Mouse (Mus musculus) embryonic facial prominence, embryonic 11.5 days (tissue): Measurements from ENCODE around the gene Mgarp. TPM values are rescaled to one million over a fixed set of nuclear protein-coding genes. Genes with fewer than 3 reads are reported as not detected.
A peak's percentile ranks its signal among the peaks of the same experiment; 100 is the strongest.

ENCODE experiments used
- ATAC-seq: fragments of 200-750 bp; cut with Nextera tagmentation; replicated peaks from 2 replicates; pipeline ENCODE4 v1.8.0; 2017; ENCODE audit warnings: low read depth; ENCODE audit not compliant: insufficient number of reproducible peaks, low FRiP score, low TSS enrichment
- DNase-seq: peaks from one replicate; pipeline ENCODE4 v3.0.0-alpha.2; 2015; ENCODE audit warnings: low spot score
- H3K27ac ChIP-seq: fragments of 300-500 bp; sonication (generic); replicated peaks from 2 replicates; pipeline ENCODE4 v1.5.1; 2014; ENCODE audit warnings: mild to moderate bottlenecking, low read depth, low read length, control low read depth
- H3K27me3 ChIP-seq: fragments of 300-500 bp; sonication (generic); 2 replicates; pipeline ENCODE4 v1.6.1; 2014; ENCODE audit warnings: mild to moderate bottlenecking, low read length, moderate library complexity, mixed read lengths; ENCODE audit not compliant: control insufficient read depth, insufficient read depth
- H3K36me3 ChIP-seq: fragments of 300-500 bp; sonication (generic); replicated peaks from 2 replicates; pipeline ENCODE4 v1.6.1; 2014; ENCODE audit warnings: low read depth, mild to moderate bottlenecking, low read length, moderate library complexity, mixed read lengths; ENCODE audit not compliant: control insufficient read depth, insufficient read depth
- H3K4me1 ChIP-seq: fragments of 300-500 bp; sonication (generic); 2 replicates; pipeline ENCODE4 v1.6.1; 2014; ENCODE audit warnings: low read length, mixed read lengths; ENCODE audit not compliant: control insufficient read depth, insufficient read depth
- H3K4me2 ChIP-seq: fragments of 300-500 bp; sonication (generic); 2 replicates; pipeline ENCODE4 v1.6.1; 2014; ENCODE audit warnings: low read depth, mild to moderate bottlenecking, control low read depth, low read length, moderate library complexity
- H3K4me3 ChIP-seq: fragments of 300-500 bp; sonication (generic); 2 replicates; pipeline ENCODE4 v1.5.1; 2014; ENCODE audit warnings: low read depth, low read length, control low read depth
- H3K9ac ChIP-seq: fragments of 300-500 bp; sonication (generic); replicated peaks from 2 replicates; pipeline ENCODE4 v1.6.1; 2014; ENCODE audit warnings: mild to moderate bottlenecking, control low read depth, low read length
- H3K9me3 ChIP-seq: fragments of 300-500 bp; sonication (generic); replicated peaks from 2 replicates; pipeline ENCODE4 v1.6.1; 2016; ENCODE audit warnings: mild to moderate bottlenecking, low read length, inconsistent platforms, mixed read lengths; ENCODE audit not compliant: control insufficient read depth
- WGBS: fragments of 180-500 bp; shearing (Covaris S2); extraction: QIAGEN DNeasy Blood & Tissue Kit; methylation state at CpG from one replicate; pipeline ENCODE4 v1.1.7; 2014; 5-methylcytosine and 5-hydroxymethylcytosine counted together
- polyA plus RNA-seq: library from polyadenylated mRNA; unstranded; fragments of >200 nt; fragmentation: Nextera tagmentation; extraction: Ambion mirVana; gene quantifications from 2 replicates; pipeline ENCODE4 v1.2.1, GENCODE M21; 2014

The Mgarp gene
- polyA plus RNA-seq, 1 experiment from 2014 or later: 9.1 TPM

DNA sequence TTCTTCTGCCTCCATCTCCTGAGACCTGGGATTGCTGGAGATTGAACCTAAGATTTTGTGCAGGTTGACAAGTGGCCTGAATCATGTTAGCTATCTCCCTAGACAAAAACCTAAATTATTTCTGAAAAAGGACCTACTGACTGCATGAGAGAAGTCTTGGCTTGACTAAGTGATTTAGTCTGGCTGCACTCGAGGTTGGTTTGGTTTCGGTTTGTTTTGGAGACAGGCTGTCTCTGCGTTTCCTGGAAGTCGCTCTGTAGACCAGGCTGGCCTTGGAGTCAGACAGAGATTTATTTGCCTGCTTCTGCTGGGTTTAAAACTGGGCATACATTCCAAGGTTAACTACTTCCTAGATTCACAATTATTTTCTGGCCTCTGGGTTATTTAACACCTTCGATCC is 23.7 kb downstream of the Mgarp start:
- H3K4me1 ChIP-seq: no peaks in the 10 kb centered on the region
- H3K9ac ChIP-seq: no peak overlapping the region
- H3K4me2 ChIP-seq: no peak overlapping the region
- ATAC-seq (no peak), DNase-seq (no peak)
- no peaks in the 10 kb centered on the region for H3K36me3 ChIP-seq
- H3K4me3 ChIP-seq: no peak overlapping the region
- H3K27me3 ChIP-seq: no peaks in the 10 kb centered on the region
- no peaks in the 10 kb centered on the region for H3K9me3 ChIP-seq
- H3K27ac ChIP-seq: no peak overlapping the region
- 75% methylated on average over 5 of the region's 5 CpGs for WGBS

DNA sequence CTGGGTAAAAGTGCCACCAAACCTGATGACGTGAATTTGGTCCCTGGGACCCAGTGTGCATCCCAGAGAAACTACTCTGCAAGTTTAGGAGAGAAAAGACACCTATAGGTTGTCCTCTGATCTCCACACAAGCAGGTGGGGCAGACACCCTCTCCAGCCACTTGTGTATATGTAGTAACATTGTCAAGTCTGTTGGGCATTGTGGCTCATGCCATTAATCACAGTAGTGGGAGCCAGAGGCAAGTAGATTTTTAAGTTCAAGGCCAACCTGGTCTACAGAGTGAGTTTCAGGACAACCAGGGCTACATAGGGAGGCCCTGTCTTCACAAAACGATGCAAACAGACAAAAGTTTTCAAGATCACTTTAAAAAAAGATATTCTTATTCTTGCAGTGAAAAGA is 24.7 kb downstream of the Mgarp start:
- Histone ChIP-seq H3K27ac (no peak overlapping the region), H3K4me3 (no peak overlapping the region), H3K4me2 (no peak overlapping the region), H3K36me3 (no peaks in the 10 kb centered on the region), H3K9ac (no peak overlapping the region), H3K4me1 (no peaks in the 10 kb centered on the region), H3K9me3 (no peaks in the 10 kb centered on the region), H3K27me3 (no peaks in the 10 kb centered on the region)
- 68% methylated on average over 2 of the region's 2 CpGs for WGBS
- DNase-seq (no peak), ATAC-seq (no peak)

DNA sequence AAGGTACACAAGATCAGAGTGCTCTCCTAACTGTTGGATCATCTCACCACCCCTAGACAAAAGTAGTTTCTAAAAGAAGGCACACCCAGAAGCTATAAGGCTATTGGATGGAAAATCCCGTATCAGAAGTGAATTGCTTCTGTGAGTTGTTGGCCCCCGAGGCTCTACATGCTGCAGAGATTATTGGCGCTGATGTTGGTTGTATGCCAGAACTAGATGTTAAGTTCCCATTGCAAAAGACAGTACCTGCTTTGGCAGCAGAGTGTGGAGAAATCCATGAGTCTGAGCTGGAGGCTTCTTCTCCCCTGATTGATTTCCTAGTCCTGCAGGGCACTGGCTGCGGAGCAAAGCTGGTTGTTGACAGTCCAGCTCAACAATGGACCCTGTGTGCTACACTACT is 28.5 kb downstream of the Mgarp start:
- H3K27ac ChIP-seq: no peak overlapping the region
- H3K4me1 ChIP-seq: no peaks in the 10 kb centered on the region
- no peak overlapping the region for H3K9ac ChIP-seq
- H3K27me3 ChIP-seq: no peaks in the 10 kb centered on the region
- H3K9me3 ChIP-seq: no peaks in the 10 kb centered on the region
- no peak overlapping the region for H3K4me2 ChIP-seq
- DNase-seq: no peak
- no peak for ATAC-seq
- WGBS: 76% methylated on average over 4 of the region's 4 CpGs
- H3K4me3 ChIP-seq: no peak overlapping the region
- H3K36me3 ChIP-seq: no peaks in the 10 kb centered on the region

DNA sequence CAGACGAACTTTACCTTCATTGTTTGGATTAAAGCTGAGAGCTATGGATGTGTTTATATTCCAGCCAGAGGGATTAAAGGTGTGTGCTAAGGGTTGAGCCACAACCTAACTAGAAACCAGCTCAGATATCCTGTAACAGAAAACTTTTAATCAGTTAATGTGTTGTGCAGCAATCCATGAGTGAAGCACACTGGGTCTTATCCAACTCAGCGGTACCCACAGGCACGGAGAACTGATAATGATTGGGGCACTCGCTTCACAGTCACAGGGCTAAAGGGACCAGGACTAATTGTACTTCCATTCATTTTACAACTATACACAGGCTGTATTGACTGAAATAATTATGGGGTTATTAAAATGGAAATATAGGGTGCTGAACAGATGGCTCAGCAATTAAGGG is 29.6 kb downstream of the Mgarp start:
- no peak overlapping the region for H3K9ac ChIP-seq
- DNase-seq: no peak
- no peaks in the 10 kb centered on the region for H3K4me1 ChIP-seq
- H3K9me3 ChIP-seq: no peaks in the 10 kb centered on the region
- H3K4me3 ChIP-seq: no peak overlapping the region
- no peaks in the 10 kb centered on the region for H3K36me3 ChIP-seq
- no peaks in the 10 kb centered on the region for H3K27me3 ChIP-seq
- no peak for ATAC-seq
- no peak overlapping the region for H3K27ac ChIP-seq
- H3K4me2 ChIP-seq: no peak overlapping the region
- 61% methylated on average over 4 of the region's 4 CpGs for WGBS

DNA sequence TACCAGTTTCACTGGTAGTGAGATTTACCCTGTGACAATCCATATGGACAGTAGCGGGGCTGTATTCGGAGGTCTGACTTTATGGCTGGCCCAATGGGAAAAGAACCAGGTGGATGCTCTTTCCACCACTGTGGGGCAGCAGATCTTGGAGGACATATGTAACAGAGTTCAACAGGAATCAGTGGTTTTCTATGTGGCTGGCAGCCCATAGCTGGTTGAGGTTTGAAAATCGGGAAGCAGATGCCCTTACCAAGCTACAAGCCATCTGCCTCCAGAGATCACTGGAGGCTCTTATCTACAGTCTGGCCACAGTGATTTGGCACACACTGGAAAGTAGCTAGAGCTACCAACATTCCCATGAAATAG is 31.0 kb downstream of the Mgarp start:
- peak overlapping the region; percentile 55; the same call in 1 of the 2 replicates for H3K4me2 ChIP-seq
- H3K9ac ChIP-seq: no peak overlapping the region
- ATAC-seq: no peak
- H3K27me3 ChIP-seq: no peaks in the 10 kb centered on the region
- H3K27ac ChIP-seq: no peak overlapping the region
- WGBS: 9% methylated on average over 3 of the region's 3 CpGs
- no peaks in the 10 kb centered on the region for H3K9me3 ChIP-seq
- no peaks in the 10 kb centered on the region for H3K36me3 ChIP-seq
- H3K4me3 ChIP-seq: peak overlapping the region; percentile 35
- no peak for DNase-seq
- no peaks in the 10 kb centered on the region for H3K4me1 ChIP-seq

DNA sequence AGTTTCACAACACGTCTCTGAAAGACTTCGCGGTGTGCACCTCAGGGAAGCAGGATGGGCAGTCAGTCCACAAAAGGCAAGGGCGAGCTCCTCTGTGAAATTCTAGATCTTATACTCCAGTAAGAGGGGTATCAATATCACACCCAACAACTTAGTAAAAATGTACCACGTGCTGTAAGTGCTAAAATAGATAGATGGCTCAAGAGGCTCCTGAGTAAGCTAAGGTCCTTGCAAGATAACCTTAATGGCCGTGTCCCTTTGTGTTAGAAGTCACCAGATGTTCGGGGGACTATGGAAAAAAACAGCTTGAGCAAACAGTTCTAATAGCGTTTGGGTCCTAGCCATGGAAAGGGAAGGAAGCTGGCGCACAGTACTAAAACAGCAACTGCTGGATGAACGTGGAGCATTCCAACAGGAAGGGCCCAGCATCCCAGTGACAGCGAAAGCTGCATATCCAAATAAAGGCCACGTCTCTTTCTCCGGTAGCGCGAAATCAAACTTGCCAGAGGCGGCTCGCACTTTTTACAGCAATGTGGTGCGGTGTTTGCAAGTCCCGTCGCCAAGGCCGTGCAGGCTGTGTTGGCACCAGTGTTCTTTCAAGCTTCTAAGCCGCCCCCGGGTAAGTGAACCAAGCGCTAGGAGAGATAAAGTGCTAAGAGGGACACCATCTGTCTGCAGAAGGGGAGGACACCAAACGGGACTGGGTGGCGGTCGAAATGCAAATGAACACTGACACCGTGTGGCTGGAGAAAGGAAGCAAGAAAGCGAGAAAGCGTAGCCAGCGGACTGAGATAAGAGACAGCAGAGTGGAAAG is 31.6 kb downstream of the Mgarp start:
- no peak overlapping the region for H3K27ac ChIP-seq
- ATAC-seq (peak; percentile 74), DNase-seq (peak; percentile 83)
- peak overlapping the region; percentile 55 for H3K4me2 ChIP-seq
- H3K9ac ChIP-seq: peak overlapping the region; percentile 52
- WGBS: 6% methylated on average over 31 of the region's 31 CpGs
- H3K27me3 ChIP-seq: no peaks in the 10 kb centered on the region
- H3K4me1 ChIP-seq: no peaks in the 10 kb centered on the region
- H3K9me3 ChIP-seq: no peaks in the 10 kb centered on the region
- peak overlapping the region; percentile 35 for H3K4me3 ChIP-seq
- no peaks in the 10 kb centered on the region for H3K36me3 ChIP-seq

DNA sequence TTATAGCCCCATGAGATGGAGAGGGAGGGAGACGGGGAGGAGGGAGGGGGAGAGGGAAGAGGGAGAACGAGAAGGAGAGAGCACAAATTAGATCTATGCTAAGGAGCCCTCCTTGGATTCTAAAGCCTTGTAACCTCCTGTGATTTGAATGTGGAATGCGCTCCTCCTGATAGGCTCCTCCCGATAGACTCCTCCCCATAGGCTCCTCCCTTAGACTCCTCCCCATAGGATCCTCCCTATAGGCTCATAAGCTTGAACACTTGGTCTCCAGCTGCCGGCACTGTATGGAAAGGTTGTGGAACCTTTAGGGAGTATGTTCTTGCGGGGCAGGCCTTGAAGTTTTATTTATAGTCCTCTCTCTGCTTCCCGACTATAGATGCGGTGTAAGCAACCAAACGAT is 35.5 kb downstream of the Mgarp start:
- Histone ChIP-seq H3K4me3 (no peak overlapping the region), H3K4me2 (no peak overlapping the region), H3K27ac (no peak overlapping the region), H3K36me3 (no peaks in the 10 kb centered on the region), H3K27me3 (no peaks in the 10 kb centered on the region), H3K9ac (no peak overlapping the region), H3K9me3 (no peaks in the 10 kb centered on the region), H3K4me1 (no peaks in the 10 kb centered on the region)
- WGBS: 23% methylated on average over 9 of the region's 9 CpGs
- DNase-seq: peak; percentile 39
- no peak for ATAC-seq

DNA sequence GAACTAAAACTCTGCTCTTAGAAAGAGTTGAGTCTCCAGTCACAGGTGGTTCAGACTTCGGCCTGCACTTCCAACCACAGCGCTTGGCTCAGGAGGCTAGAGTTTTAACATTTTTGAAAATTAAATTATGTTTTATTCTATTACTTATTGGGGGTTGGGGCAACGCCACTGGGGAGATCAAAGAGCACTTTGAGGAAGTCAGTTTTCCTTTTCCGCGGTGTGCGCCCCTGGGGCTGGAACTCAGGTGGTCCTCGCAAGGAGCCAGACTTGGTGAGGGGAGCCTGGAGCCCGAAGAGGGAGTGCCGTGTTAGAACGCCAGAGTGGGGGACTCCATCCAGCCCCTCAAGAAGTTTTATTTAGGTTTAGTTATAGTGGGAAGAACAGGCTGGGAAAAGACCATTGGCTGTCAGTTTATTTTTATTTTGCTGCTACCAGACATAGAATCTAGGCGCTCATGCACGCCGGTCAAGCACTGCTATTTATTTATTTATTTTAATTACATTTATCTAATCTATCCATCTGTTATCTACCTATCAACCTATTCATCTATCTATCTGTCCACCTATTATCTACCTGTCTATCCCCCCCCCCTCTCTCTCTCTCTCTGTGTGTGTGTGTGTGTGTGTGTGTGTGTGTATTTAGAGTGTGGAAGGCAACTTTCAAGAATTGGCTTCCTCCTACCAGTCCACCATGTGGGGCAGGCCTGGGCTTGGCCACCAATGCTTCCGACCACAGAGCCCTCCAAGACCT is 36.8 kb downstream of the Mgarp start:
- Histone ChIP-seq H3K27me3 (no peaks in the 10 kb centered on the region), H3K36me3 (no peaks in the 10 kb centered on the region), H3K4me1 (no peaks in the 10 kb centered on the region), H3K9me3 (no peaks in the 10 kb centered on the region), H3K4me3 (peak overlapping the region; percentile 63), H3K4me2 (peak overlapping the region; percentile 29; the same call in 1 of the 2 replicates), H3K27ac (no peak overlapping the region), H3K9ac (no peak overlapping the region)
- 16% methylated on average over 14 of the region's 14 CpGs for WGBS
- DNase-seq (no peak), ATAC-seq (no peak)
